Mouse (Mus musculus) embryonic facial prominence, embryonic 14.5 days (tissue): ENCODE results near the gene Heatr9. TPM values are rescaled to one million over a fixed set of nuclear protein-coding genes. Genes with fewer than 3 reads are reported as not detected.

Source experiments
- ATAC-seq: fragments of 200-750 bp; cut with Nextera tagmentation; 2 replicates; pipeline ENCODE4 v1.8.0; 2017; ENCODE audit warnings: low read depth, moderate number of reproducible peaks, moderate TSS enrichment
- DNase-seq: peaks from one replicate; pipeline ENCODE4 v3.0.0-alpha.2; 2015; ENCODE audit warnings: low spot score
- H3K27ac ChIP-seq: fragments of 300-500 bp; sonication (generic); replicated peaks from 2 replicates; pipeline ENCODE4 v1.5.1; 2014; ENCODE audit warnings: low read depth, mild to moderate bottlenecking, low read length, moderate library complexity
- H3K27me3 ChIP-seq: fragments of 300-500 bp; sonication (generic); replicated peaks from 2 replicates; pipeline ENCODE4 v1.6.1; 2014; ENCODE audit warnings: low read length; ENCODE audit not compliant: control insufficient read depth, insufficient read depth
- H3K36me3 ChIP-seq: fragments of 300-500 bp; sonication (generic); 2 replicates; pipeline ENCODE4 v1.6.1; 2014; ENCODE audit warnings: low read length, mixed read lengths; ENCODE audit not compliant: control insufficient read depth, insufficient read depth
- H3K4me1 ChIP-seq: fragments of 300-500 bp; sonication (generic); 2 replicates; pipeline ENCODE4 v1.6.1; 2014; ENCODE audit warnings: antibody characterized with exemption, low read length; ENCODE audit not compliant: control insufficient read depth, insufficient read depth
- H3K4me2 ChIP-seq: fragments of 300-500 bp; sonication (generic); 2 replicates; pipeline ENCODE4 v1.6.1; 2014; ENCODE audit warnings: low read depth, mild to moderate bottlenecking, low read length, moderate library complexity, mixed read lengths
- H3K4me3 ChIP-seq: fragments of 300-500 bp; sonication (generic); 2 replicates; pipeline ENCODE4 v1.5.1; 2014; ENCODE audit warnings: low read depth, mild to moderate bottlenecking, low read length
- H3K9ac ChIP-seq: fragments of 300-500 bp; sonication (generic); 2 replicates; pipeline ENCODE4 v1.6.1; 2014; ENCODE audit warnings: low read depth, mild to moderate bottlenecking, low read length, moderate library complexity, mixed read lengths
- H3K9me3 ChIP-seq: fragments of 300-500 bp; sonication (generic); 2 replicates; pipeline ENCODE4 v1.6.1; 2016; ENCODE audit warnings: low read length; ENCODE audit not compliant: control insufficient read depth
- WGBS: fragments of 180-500 bp; shearing (Covaris S2); extraction: QIAGEN DNeasy Blood & Tissue Kit; methylation state at CpG from one replicate; pipeline ENCODE4 v1.1.7; 2014; 5-methylcytosine and 5-hydroxymethylcytosine counted together
- polyA plus RNA-seq: library from polyadenylated mRNA; unstranded; fragments of >200 nt; fragmentation: Nextera tagmentation; extraction: Ambion mirVana; gene quantifications from 2 replicates; pipeline ENCODE4 v1.2.1, GENCODE M21; 2014

Heatr9 gene
- polyA plus RNA-seq, 1 experiment from 2014 or later, result not detected

DNA sequence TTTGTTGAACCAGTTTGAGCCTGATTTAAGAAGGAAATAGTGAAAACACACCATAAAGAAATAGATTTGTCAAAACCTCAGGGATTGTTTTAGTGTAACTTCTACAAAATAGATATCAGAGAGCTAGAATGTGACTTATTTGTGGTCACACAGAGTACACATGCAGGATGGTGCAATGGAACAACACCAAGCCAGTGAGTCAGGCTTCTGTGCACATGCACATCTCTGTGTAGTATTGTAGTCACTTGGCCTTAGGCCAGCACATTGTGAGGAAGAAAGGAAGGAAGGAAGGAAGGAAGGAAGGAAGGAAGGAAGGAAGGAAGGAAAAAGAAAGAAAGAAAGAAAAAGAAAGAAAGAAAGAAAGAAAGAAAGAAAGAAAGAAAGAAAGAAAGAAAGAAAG is 4.8 kb downstream of the Heatr9 start:
- Histone ChIP-seq H3K27ac (no peak overlapping the region), H3K36me3 (no peaks in the 10 kb centered on the region), H3K4me2 (no peak overlapping the region), H3K9me3 (no peaks in the 10 kb centered on the region), H3K27me3 (no peaks in the 10 kb centered on the region), H3K4me1 (no peaks in the 10 kb centered on the region), H3K4me3 (no peak overlapping the region), H3K9ac (no peak overlapping the region)
- ATAC-seq, result no peak
- no peak for DNase-seq

DNA sequence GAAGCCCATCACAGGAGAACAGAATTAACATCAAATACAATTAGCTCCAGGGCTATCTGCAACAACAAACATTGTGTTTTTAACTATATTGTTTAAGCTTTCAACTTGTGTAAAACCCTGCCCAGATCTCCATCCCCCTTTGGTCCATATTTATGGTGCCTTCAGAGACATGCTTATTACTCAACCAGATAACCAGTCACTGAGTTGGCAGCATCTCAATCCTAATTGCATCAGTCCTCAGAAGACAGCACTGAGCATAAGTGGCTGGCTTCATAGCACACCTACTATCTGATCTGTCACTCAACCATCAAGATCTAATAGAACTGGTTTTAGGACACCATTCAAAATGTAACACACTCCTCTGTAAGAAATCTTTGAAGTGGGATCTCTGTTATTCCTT is 12.5 kb downstream of the Heatr9 start:
- Histone ChIP-seq H3K27me3 (no peaks in the 10 kb centered on the region), H3K4me3 (no peak overlapping the region), H3K36me3 (peaks cover 36% of the 10 kb centered on the region), H3K9ac (no peak overlapping the region), H3K4me2 (no peak overlapping the region), H3K9me3 (no peaks in the 10 kb centered on the region), H3K27ac (no peak overlapping the region), H3K4me1 (no peaks in the 10 kb centered on the region)
- DNase-seq (no peak), ATAC-seq (no peak)

DNA sequence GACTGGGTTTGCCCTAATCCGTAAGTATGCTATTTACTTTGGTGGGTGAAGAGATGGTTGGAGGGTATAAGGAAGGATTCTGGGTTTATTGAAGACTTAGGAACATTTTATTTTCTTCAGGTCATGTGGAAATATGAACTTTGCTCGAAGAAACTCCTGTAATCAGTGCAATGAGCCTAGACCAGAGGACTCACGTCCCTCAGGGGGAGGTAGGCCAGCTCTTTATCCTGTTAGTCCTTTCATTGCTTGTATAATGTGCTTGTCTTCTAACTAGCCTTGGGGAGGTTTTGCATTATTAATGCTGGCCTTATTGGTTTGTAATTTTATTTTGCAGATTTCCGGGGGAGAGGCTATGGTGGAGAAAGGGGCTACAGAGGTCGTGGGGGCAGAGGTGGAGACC is 17.7 kb downstream of the Heatr9 start:
- H3K9ac ChIP-seq, result no peak overlapping the region
- DNase-seq, result no peak
- 94% methylated on average over 5 of the region's 5 CpGs for whole genome bisulfite sequencing
- no peak overlapping the region for H3K4me3 ChIP-seq
- no peak overlapping the region for H3K4me2 ChIP-seq
- H3K4me1 ChIP-seq, result no peaks in the 10 kb centered on the region
- H3K9me3 ChIP-seq, result no peaks in the 10 kb centered on the region
- H3K27me3 ChIP-seq, result no peaks in the 10 kb centered on the region
- H3K27ac ChIP-seq, result no peak overlapping the region
- no peak for ATAC-seq
- peaks cover 81% of the 10 kb centered on the region for H3K36me3 ChIP-seq

DNA sequence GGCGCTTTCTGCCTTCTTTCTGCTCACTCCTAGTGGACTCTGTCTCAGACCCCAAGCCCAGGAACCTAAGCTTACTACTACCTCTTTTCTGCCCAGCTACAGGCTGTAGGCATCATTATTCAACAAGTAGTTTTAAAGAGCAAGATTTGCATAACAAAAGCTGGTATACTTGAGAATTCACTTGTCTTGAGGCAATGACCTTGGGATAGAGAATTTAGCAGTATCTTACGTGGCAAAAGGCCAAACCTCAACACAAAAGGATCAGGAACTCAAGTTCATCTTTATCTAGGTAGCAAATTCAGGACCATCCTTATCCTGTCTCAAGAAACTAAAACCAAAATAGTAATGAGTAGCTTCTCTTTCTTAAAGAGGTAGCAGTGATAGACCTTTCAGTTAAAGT is 26.4 kb downstream of the Heatr9 start:
- H3K4me1 ChIP-seq, result no peaks in the 10 kb centered on the region
- no peak overlapping the region for H3K9ac ChIP-seq
- no peak overlapping the region for H3K4me2 ChIP-seq
- no peak overlapping the region for H3K4me3 ChIP-seq
- no peak for ATAC-seq
- H3K9me3 ChIP-seq, result no peaks in the 10 kb centered on the region
- peaks cover 58% of the 10 kb centered on the region for H3K36me3 ChIP-seq
- H3K27ac ChIP-seq, result no peak overlapping the region
- WGBS, result 93% methylated on average over 2 of the region's 2 CpGs
- no peak for DNase-seq
- H3K27me3 ChIP-seq, result no peaks in the 10 kb centered on the region

DNA sequence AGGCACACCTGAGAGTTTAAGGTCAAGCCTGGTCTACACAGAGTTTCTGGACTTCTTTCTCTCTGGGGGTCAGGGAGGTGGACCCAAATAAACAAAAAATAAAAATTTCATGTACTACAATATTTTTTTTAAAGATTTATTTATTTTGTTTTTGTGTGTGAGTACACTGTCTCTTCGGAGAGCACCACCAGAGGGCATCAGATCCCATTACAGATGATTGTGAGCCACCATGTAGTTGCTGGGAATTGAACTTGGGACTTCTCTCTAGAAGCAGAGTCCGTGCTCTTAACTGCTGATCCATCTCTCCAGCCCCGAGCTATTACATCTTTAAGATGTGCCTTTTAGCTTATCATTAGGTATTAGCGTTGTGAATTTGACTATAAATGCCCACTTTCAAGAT is 30.5 kb downstream of the Heatr9 start:
- Histone ChIP-seq H3K4me3 (no peak overlapping the region), H3K4me2 (no peak overlapping the region), H3K9ac (no peak overlapping the region), H3K9me3 (no peaks in the 10 kb centered on the region), H3K27me3 (no peaks in the 10 kb centered on the region), H3K27ac (no peak overlapping the region), H3K4me1 (no peaks in the 10 kb centered on the region), H3K36me3 (peaks cover 54% of the 10 kb centered on the region)
- ATAC-seq (no peak), DNase-seq (no peak)
- WGBS, result 85% methylated on average over 4 of the region's 4 CpGs

DNA sequence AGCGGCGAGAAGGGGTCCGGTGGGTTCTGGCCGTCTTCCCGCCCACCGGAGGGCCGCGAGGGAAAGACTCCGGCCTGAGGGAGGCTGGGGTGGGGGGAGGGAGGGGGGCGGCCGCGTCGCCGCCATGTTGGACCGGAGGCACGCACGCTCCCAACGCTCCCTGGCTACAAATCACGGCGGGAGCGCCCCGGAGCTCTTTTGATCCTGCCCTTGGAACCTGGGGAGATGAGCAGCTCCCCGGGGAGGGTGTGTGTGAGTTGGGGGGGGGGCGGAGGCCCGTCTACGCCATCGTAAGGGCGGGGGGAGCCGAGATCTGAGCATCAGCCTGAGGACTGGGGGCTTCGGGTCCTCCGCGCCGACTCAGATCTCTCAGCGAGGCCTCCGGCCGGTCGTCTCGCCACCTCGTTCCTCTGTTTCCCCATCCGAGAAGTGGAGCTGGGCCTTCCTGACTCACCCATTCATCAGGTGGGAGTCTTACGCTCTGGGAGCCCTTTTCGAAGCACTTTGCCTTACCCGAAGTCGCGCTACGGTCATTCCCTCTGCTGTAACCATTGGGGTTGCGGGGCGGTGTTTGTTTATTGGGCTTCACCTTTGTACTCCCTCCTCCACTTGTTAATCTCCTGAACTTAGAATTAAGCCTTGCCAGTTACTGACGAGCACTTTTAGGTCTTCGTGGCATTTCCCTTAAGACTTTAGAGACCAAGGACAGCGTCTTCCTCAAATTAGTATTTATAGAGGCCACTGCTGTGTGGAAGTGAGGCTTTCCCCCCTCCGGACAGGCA is 48.5 kb downstream of the Heatr9 start:
- peak overlapping the region; percentile 97 for H3K27ac ChIP-seq
- H3K4me2 ChIP-seq, result peak overlapping the region; percentile 90
- WGBS, result 0% methylated on average over 32 of the region's 52 CpGs
- ATAC-seq (peak; percentile 86), DNase-seq (peak; percentile 68)
- H3K4me1 ChIP-seq, result peaks cover 8% of the 10 kb centered on the region
- no peaks in the 10 kb centered on the region for H3K27me3 ChIP-seq
- H3K9me3 ChIP-seq, result no peaks in the 10 kb centered on the region
- peaks cover 16% of the 10 kb centered on the region for H3K36me3 ChIP-seq
- H3K9ac ChIP-seq, result peak overlapping the region; percentile 92
- peak overlapping the region; percentile 97 for H3K4me3 ChIP-seq

DNA sequence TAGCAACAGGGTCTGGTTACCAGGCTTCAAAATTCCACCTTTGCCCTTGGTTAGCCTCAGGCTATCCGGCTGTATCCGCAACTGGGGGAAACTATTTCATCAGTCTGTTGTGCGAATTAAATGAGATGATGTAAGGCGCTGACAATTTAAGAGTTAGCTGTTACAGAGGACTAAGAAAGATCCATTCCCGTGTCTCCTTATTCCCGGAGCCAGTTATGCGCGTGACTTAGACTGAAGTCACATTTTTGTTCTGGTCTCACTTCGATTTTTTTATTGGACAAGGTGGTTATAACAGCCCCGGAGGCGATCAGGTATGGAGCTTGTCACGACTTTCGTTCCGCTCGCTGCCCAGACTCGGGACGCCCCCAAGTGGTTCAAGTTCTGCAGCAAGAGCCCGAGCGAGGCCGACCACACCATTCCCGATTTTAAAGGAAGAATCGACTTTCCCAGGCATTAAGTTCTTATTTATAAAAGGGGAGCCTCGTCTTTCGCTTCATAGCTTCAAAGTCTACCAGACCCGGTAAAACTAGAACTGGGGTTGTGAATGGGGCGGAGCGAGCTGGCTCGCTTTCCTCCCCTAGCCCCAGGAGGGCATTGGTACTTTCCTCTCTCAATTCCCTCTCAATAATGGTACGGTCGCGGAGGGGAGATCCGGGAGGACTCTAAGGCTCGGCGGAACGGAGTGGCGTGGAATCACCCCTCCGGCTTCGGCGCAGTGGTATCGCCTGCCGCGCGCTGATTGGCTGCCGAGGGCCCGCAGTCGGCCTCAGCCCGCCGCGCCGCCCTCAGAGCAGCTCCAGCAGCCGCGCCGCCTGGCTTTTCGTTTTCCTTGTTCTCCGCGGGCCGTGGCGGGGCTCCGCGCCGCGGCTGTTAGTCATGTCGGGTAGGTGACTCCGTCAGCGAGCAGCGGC is 49.4 kb downstream of the Heatr9 start, which contains the start of gene Taf15:
Gene Taf15, plus strand, starts transcription at position 763 of the 911 bp plus-strand sequence.
- Histone ChIP-seq H3K36me3 (peaks cover 10% of the 10 kb centered on the region), H3K4me2 (peak within 1 kb of the TSS; percentile 90), H3K9me3 (no peaks in the 10 kb centered on the region), H3K9ac (peak within 1 kb of the TSS; percentile 92), H3K4me1 (peaks cover 8% of the 10 kb centered on the region), H3K27me3 (no peaks in the 10 kb centered on the region), H3K4me3 (peak within 1 kb of the TSS; percentile 97), H3K27ac (peak within 1 kb of the TSS; percentile 97)
- ATAC-seq (peak; percentile 98), DNase-seq (peak; percentile 99)
- under 1% methylated on average over 46 of the region's 66 CpGs for WGBS

DNA sequence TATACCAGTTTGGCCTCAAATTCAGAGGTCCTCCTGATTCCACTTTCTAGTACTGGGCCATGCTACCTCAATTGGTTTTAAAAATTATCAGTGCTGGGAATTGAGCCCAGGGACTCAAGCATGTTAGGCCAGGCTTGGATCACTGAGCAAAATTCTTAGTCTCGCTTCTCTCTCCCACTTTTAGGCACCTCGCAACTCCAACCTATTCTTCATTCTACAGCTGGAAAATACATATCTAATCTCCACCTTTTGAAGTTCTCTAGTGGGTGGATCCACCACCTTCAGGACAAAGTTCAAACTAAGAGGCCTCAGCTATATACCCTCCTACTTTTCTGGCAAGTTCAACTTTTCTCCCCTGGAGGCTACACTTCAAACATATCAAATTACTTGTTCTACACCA is 50.2 kb downstream of the Heatr9 start:
- Histone ChIP-seq H3K4me2 (peak overlapping the region; percentile 56), H3K4me1 (peaks cover 8% of the 10 kb centered on the region), H3K9ac (peak overlapping the region; percentile 92; the same call in 1 of the 2 replicates), H3K27ac (no peak overlapping the region), H3K36me3 (peaks cover 6% of the 10 kb centered on the region), H3K9me3 (no peaks in the 10 kb centered on the region), H3K27me3 (no peaks in the 10 kb centered on the region), H3K4me3 (peak overlapping the region; percentile 97)
- WGBS, result 67% methylated on average over 2 of the region's 2 CpGs
- DNase-seq (no peak), ATAC-seq (no peak)
